Mouse (Mus musculus): ENCODE results near the gene Dtx3l. TPM values are rescaled to one million over a fixed set of nuclear protein-coding genes. Genes with fewer than 3 reads are reported as not detected.

The Dtx3l gene
- total RNA-seq, 2 experiments from 2014 or later: 4.8 to 5.0 TPM

- no peak for DNase-seq
These were observed 50.8 kb downstream of the Dtx3l start for GRCm38 (mm10) chr16:35888174-35888573.

Other genes with a start within 250 kb of the Dtx3l start
- gene Dirc2, start 169.8 kb downstream of the Dtx3l start, total RNA-seq (2021): 10 to 100 TPM; 29.2 to 35.4 TPM
- gene Hspbap1, start 168.8 kb downstream of the Dtx3l start, total RNA-seq (2021): 1 to 10 TPM; 2.6 to 3.7 TPM
- 1 to 10 TPM; 3.6 to 4.5 TPM for gene Parp14, start 67.6 kb downstream of the Dtx3l start, total RNA-seq (2021)
- gene Parp9, start 681 bp downstream of the Dtx3l start, total RNA-seq (2021): 1 to 10 TPM; 6.2 to 6.8 TPM
- gene Kpna1, start 39.6 kb upstream of the Dtx3l start, total RNA-seq (2021): 10 to 100 TPM; 91.4 to 93.6 TPM
- 1 to 10 TPM; 3.1 to 4.4 TPM for gene Wdr5b, start 102.0 kb upstream of the Dtx3l start, total RNA-seq (2021)
- 100 to 1,000 TPM; 130 to 134 TPM for gene Fam162a, start 132.4 kb upstream of the Dtx3l start, total RNA-seq (2021)
- gene Ccdc58, start 132.5 kb upstream of the Dtx3l start, total RNA-seq (2021): 10 to 100 TPM; 36.4 to 42.3 TPM
- gene Csta1, start 192.1 kb upstream of the Dtx3l start, total RNA-seq (2021): not detected
- gene Stfa2l1, start 217.7 kb upstream of the Dtx3l start, total RNA-seq (2021): 1 to 10 TPM in 1 of 2 experiments, not detected in 1; 7.2 TPM
- gene Gm5483, start 245.1 kb upstream of the Dtx3l start, total RNA-seq (2021): 10 to 100 TPM in 1 of 2 experiments, not detected in 1; 11.8 TPM

Measured in gastrocnemius, postnatal 10 days (tissue).